Mouse (Mus musculus) forebrain, embryonic 11.5 days (tissue): ENCODE measurements around the gene Acot8. TPM values are rescaled to one million over a fixed set of nuclear protein-coding genes. Genes with fewer than 3 reads are reported as not detected.

Experiments
- ATAC-seq: fragments of 200-750 bp; cut with Nextera tagmentation; replicated peaks from 2 replicates; pipeline ENCODE4 v1.8.0; 2017; ENCODE audit warnings: moderate TSS enrichment; ENCODE audit not compliant: low FRiP score
- DNase-seq: peaks from one replicate; pipeline ENCODE4 v3.0.0-alpha.2; 2017; ENCODE audit warnings: low spot score
- H3K27ac ChIP-seq: fragments of 300-500 bp; sonication (generic); 2 replicates; pipeline ENCODE4 v1.5.1; 2014; ENCODE audit warnings: low read depth, low read length
- H3K27me3 ChIP-seq: fragments of 300-500 bp; sonication (generic); 2 replicates; pipeline ENCODE4 v1.6.1; 2014; ENCODE audit warnings: mild to moderate bottlenecking, low read length, mixed read lengths; ENCODE audit not compliant: control insufficient read depth, insufficient read depth
- H3K36me3 ChIP-seq: fragments of 300-500 bp; sonication (generic); 2 replicates; pipeline ENCODE4 v1.6.1; 2014; ENCODE audit warnings: mild to moderate bottlenecking, low read length, moderate library complexity, mixed read lengths; ENCODE audit not compliant: control insufficient read depth, insufficient read depth
- H3K4me1 ChIP-seq: fragments of 300-500 bp; sonication (generic); replicated peaks from 2 replicates; pipeline ENCODE4 v1.6.1; 2014; ENCODE audit warnings: low read length, mixed read lengths; ENCODE audit not compliant: control insufficient read depth, insufficient read depth
- H3K4me2 ChIP-seq: fragments of 300-500 bp; sonication (generic); 2 replicates; pipeline ENCODE4 v1.6.1; 2014; ENCODE audit warnings: low read depth, mild to moderate bottlenecking, low read length, moderate library complexity, mixed read lengths; ENCODE audit not compliant: severe bottlenecking
- H3K4me3 ChIP-seq: fragments of 300-500 bp; sonication (generic); 2 replicates; pipeline ENCODE4 v1.5.1; 2014; ENCODE audit warnings: low read depth, low read length
- H3K9ac ChIP-seq: fragments of 300-500 bp; sonication (generic); 2 replicates; pipeline ENCODE4 v1.6.1; 2014; ENCODE audit warnings: low read length
- H3K9me3 ChIP-seq: fragments of 300-500 bp; sonication (generic); 2 replicates; pipeline ENCODE4 v1.6.1; 2016; ENCODE audit warnings: low read length, mixed read lengths; ENCODE audit not compliant: control insufficient read depth
- WGBS: fragments of 180-500 bp; shearing (Covaris S2); extraction: QIAGEN DNeasy Blood & Tissue Kit; methylation state at CpG from one replicate; pipeline ENCODE4 v1.1.7; 2014; 5-methylcytosine and 5-hydroxymethylcytosine counted together
- polyA plus RNA-seq: library from polyadenylated mRNA; unstranded; fragments of >200 nt; fragmentation: Nextera tagmentation; extraction: Ambion mirVana; gene quantifications from 2 replicates; pipeline ENCODE4 v1.2.1, GENCODE M21; 2014

The Acot8 gene
- polyA plus RNA-seq = 14.1 and 15.0 TPM in 2 replicates

GRCm38 (mm10) chr2:164804533-164805331 is at the start of gene Acot8, which contains the start of gene Zswim3:
Gene Acot8 (minus strand): TSS chr2:164804882.
Gene Zswim3 (plus strand): TSS chr2:164805098.
- Histone ChIP-seq H3K9me3 (no peaks in the 10 kb centered on the region), H3K4me1 (peaks cover 5% of the 10 kb centered on the region; the same call in 1 of the 2 replicates), H3K9ac (peak within 1 kb of the TSS; percentile 76), H3K27ac (no peak within 1 kb of the TSS), H3K4me3 (peak within 1 kb of the TSS; percentile 80), H3K36me3 (no peaks in the 10 kb centered on the region; the same call in 1 of the 2 replicates), H3K4me2 (peak within 1 kb of the TSS; percentile 64), H3K27me3 (no peaks in the 10 kb centered on the region)
- peak; percentile 96 for DNase-seq
- peak; percentile 98 for ATAC-seq
- WGBS = under 1% methylated on average over 47 of the region's 47 CpGs

- 93% methylated on average over 8 of the region's 8 CpGs for WGBS
- no peak for ATAC-seq
- no peaks in the 10 kb centered on the region; the same call in 1 of the 2 replicates for H3K36me3 ChIP-seq
- no peaks in the 10 kb centered on the region for H3K4me1 ChIP-seq
- no peak overlapping the region for H3K4me2 ChIP-seq
- H3K9me3 ChIP-seq = no peaks in the 10 kb centered on the region
- H3K27ac ChIP-seq = no peak overlapping the region
- no peak for DNase-seq
- no peak overlapping the region for H3K9ac ChIP-seq
- no peak overlapping the region for H3K4me3 ChIP-seq
- peaks cover 2% of the 10 kb centered on the region; the same call in 1 of the 2 replicates for H3K27me3 ChIP-seq
Measured at GRCm38 (mm10) chr2:164850061-164850460, 45.4 kb upstream of the Acot8 start.

- Histone ChIP-seq H3K4me3 (no peak overlapping the region), H3K36me3 (no peaks in the 10 kb centered on the region; the same call in 1 of the 2 replicates), H3K4me2 (no peak overlapping the region), H3K27ac (no peak overlapping the region), H3K9me3 (no peaks in the 10 kb centered on the region), H3K9ac (no peak overlapping the region), H3K27me3 (no peaks in the 10 kb centered on the region), H3K4me1 (no peaks in the 10 kb centered on the region)
- ATAC-seq = no peak
- WGBS = 53% methylated on average over 3 of the region's 3 CpGs
- no peak for DNase-seq
Measured at GRCm38 (mm10) chr2:164845782-164846181, 41.1 kb upstream of the Acot8 start.

GRCm38 (mm10) chr2:164835164-164835563 is 30.5 kb upstream of the Acot8 start:
- Histone ChIP-seq H3K4me2 (no peak overlapping the region), H3K9ac (no peak overlapping the region), H3K4me1 (peaks cover 6% of the 10 kb centered on the region; the same call in 1 of the 2 replicates), H3K27ac (no peak overlapping the region), H3K4me3 (no peak overlapping the region), H3K27me3 (no peaks in the 10 kb centered on the region), H3K9me3 (no peaks in the 10 kb centered on the region), H3K36me3 (no peaks in the 10 kb centered on the region)
- ATAC-seq (no peak), DNase-seq (no peak)
- WGBS = 97% methylated on average over 4 of the region's 4 CpGs

- Histone ChIP-seq H3K4me3 (peak overlapping the region; percentile 66), H3K36me3 (no peaks in the 10 kb centered on the region), H3K4me2 (peak overlapping the region; percentile 100), H3K9me3 (no peaks in the 10 kb centered on the region), H3K27ac (no peak overlapping the region), H3K4me1 (peaks cover 6% of the 10 kb centered on the region; the same call in 1 of the 2 replicates), H3K9ac (peak overlapping the region; percentile 74; the same call in 1 of the 2 replicates), H3K27me3 (no peaks in the 10 kb centered on the region)
- WGBS = 48% methylated on average over 8 of the region's 8 CpGs
- no peak for DNase-seq
- ATAC-seq = no peak
Measured at GRCm38 (mm10) chr2:164834531-164834930, 29.8 kb upstream of the Acot8 start.

- peak; percentile 92 for DNase-seq
- WGBS = under 1% methylated on average over 31 of the region's 31 CpGs
- Histone ChIP-seq H3K4me3 (peak within 1 kb of the TSS; percentile 66), H3K4me1 (peaks cover 6% of the 10 kb centered on the region; the same call in 1 of the 2 replicates), H3K9ac (peak within 1 kb of the TSS; percentile 74), H3K27me3 (no peaks in the 10 kb centered on the region), H3K36me3 (no peaks in the 10 kb centered on the region), H3K4me2 (peak within 1 kb of the TSS; percentile 100), H3K9me3 (no peaks in the 10 kb centered on the region), H3K27ac (0 out of 2 replicates have a peak within 1 kb of the TSS, but pooled peaks have one; percentile 15)
- ATAC-seq = peak; percentile 53
Measured at GRCm38 (mm10) chr2:164833314-164833959, 28.8 kb upstream of the Acot8 start, which contains the start of gene Neurl2. Gene Neurl2 (minus strand): TSS chr2:164833456.

- Histone ChIP-seq H3K36me3 (no peaks in the 10 kb centered on the region; the same call in 1 of the 2 replicates), H3K4me1 (peaks cover 6% of the 10 kb centered on the region; the same call in 1 of the 2 replicates), H3K9ac (peak within 1 kb of the TSS; percentile 74), H3K9me3 (no peaks in the 10 kb centered on the region), H3K27me3 (no peaks in the 10 kb centered on the region), H3K4me3 (peak within 1 kb of the TSS; percentile 66), H3K27ac (0 out of 2 replicates have a peak within 1 kb of the TSS, but pooled peaks have one; percentile 15), H3K4me2 (peak within 1 kb of the TSS; percentile 100)
- WGBS = under 1% methylated on average over 35 of the region's 35 CpGs
- ATAC-seq (peak; percentile 66), DNase-seq (peak; percentile 82)
Measured at GRCm38 (mm10) chr2:164832748-164833301, 28.1 kb upstream of the Acot8 start, which contains the start of gene Ctsa. Gene Ctsa (plus strand): TSS chr2:164832873.
